Mouse (Mus musculus) liver, postnatal 0 days (tissue): Measurements from ENCODE around the gene Psma3. TPM values are rescaled to one million over a fixed set of nuclear protein-coding genes. Genes with fewer than 3 reads are reported as not detected.

Source experiments
- ATAC-seq: fragments of 200-750 bp; cut with Nextera tagmentation; 2 replicates; pipeline ENCODE4 v1.8.0; 2017; ENCODE audit warnings: mild to moderate bottlenecking, moderate library complexity
- DNase-seq: peaks from one replicate; pipeline ENCODE4 v3.0.0-alpha.2; 2016
- H3K27ac ChIP-seq: fragments of 300-500 bp; sonication (generic); 2 replicates; pipeline ENCODE4 v1.5.1; 2014; ENCODE audit warnings: antibody characterized with exemption, moderate library complexity, mild to moderate bottlenecking, low read depth
- H3K27me3 ChIP-seq: fragments of 300-500 bp; sonication (generic); 2 replicates; pipeline ENCODE4 v1.6.1; 2014; ENCODE audit warnings: low read length, control low read depth, mixed read lengths; ENCODE audit not compliant: insufficient read depth
- H3K36me3 ChIP-seq: fragments of 300-500 bp; sonication (generic); replicated peaks from 2 replicates; pipeline ENCODE4 v1.6.1; 2014; ENCODE audit warnings: mild to moderate bottlenecking, control low read depth, low read length, moderate library complexity, mixed read lengths; ENCODE audit not compliant: insufficient read depth
- H3K4me1 ChIP-seq: fragments of 300-500 bp; sonication (generic); 2 replicates; pipeline ENCODE4 v1.6.1; 2014; ENCODE audit warnings: antibody characterized with exemption, mild to moderate bottlenecking, control low read depth; ENCODE audit not compliant: insufficient read depth
- H3K4me2 ChIP-seq: fragments of 300-500 bp; sonication (generic); 2 replicates; pipeline ENCODE4 v1.6.1; 2014; ENCODE audit warnings: low read depth, mild to moderate bottlenecking, low read length, moderate library complexity, mixed read lengths
- H3K4me3 ChIP-seq: fragments of 300-500 bp; sonication (generic); 2 replicates; pipeline ENCODE4 v1.5.1; 2014; ENCODE audit warnings: low read depth, low read length
- H3K9ac ChIP-seq: fragments of 300-500 bp; sonication (generic); replicated peaks from 2 replicates; pipeline ENCODE4 v1.6.1; 2014; ENCODE audit warnings: mild to moderate bottlenecking, moderate library complexity
- H3K9me3 ChIP-seq: fragments of 300-500 bp; sonication (generic); 2 replicates; pipeline ENCODE4 v1.6.1; 2016; ENCODE audit warnings: mild to moderate bottlenecking, control low read depth, low read length, mixed read lengths
- CTCF ChIP-seq: sonication (generic); IDR thresholded peaks from 2 replicates; pipeline ENCODE4 v1.5.1; 2016; ENCODE audit warnings: antibody characterized with exemption, low read depth
- EP300 ChIP-seq: IDR thresholded peaks from 2 replicates; pipeline ENCODE4 v1.6.1; 2016; ENCODE audit warnings: antibody characterized with exemption, low read depth, mild to moderate bottlenecking
- WGBS: fragments of 180-500 bp; shearing (Covaris S2); extraction: QIAGEN DNeasy Blood & Tissue Kit; methylation state at CpG from one replicate; pipeline ENCODE4 v1.1.7; 2014; ENCODE audit not compliant: insufficient replicate concordance; 5-methylcytosine and 5-hydroxymethylcytosine counted together
- polyA plus RNA-seq: library from polyadenylated mRNA; unstranded; fragments of >200 nt; fragmentation: Nextera tagmentation; extraction: Ambion mirVana; gene quantifications from 2 replicates; pipeline ENCODE4 v1.2.1, GENCODE M21; 2015

Gene Psma3
- polyA plus RNA-seq, 1 experiment from 2014 or later = 288 TPM

- ATAC-seq = no peak
- Histone ChIP-seq H3K9me3 (no peaks in the 10 kb centered on the region), H3K4me2 (no peak overlapping the region), H3K4me3 (no peak overlapping the region), H3K27ac (no peak overlapping the region), H3K4me1 (peaks cover 13% of the 10 kb centered on the region), H3K36me3 (peaks cover 56% of the 10 kb centered on the region), H3K9ac (no peak overlapping the region), H3K27me3 (no peaks in the 10 kb centered on the region)
- TF ChIP-seq EP300 (no peak), CTCF (no peak)
- DNase-seq = no peak
- 71% methylated on average over 4 of the region's 4 CpGs for WGBS
Measured at GRCm38 (mm10) chr12:71009769-71010168, 35.3 kb downstream of the Psma3 start.

GRCm38 (mm10) chr12:71014845-71015362 lies 40.5 kb downstream of the Psma3 start:
- Histone ChIP-seq H3K27ac (peak overlapping the region; percentile 100), H3K36me3 (peaks cover 28% of the 10 kb centered on the region), H3K4me3 (peak overlapping the region; percentile 98), H3K4me2 (peak overlapping the region; percentile 93), H3K27me3 (no peaks in the 10 kb centered on the region), H3K4me1 (peaks cover 15% of the 10 kb centered on the region), H3K9ac (peak overlapping the region; percentile 89), H3K9me3 (no peaks in the 10 kb centered on the region)
- peak; percentile 68 for ATAC-seq
- TF ChIP-seq CTCF = no peak
- no peak for TF ChIP-seq EP300
- peak; percentile 87 for DNase-seq
- under 1% methylated on average over 32 of the region's 32 CpGs for WGBS

- Histone ChIP-seq H3K4me1 (peaks cover 15% of the 10 kb centered on the region), H3K4me3 (peak within 1 kb of the TSS; percentile 100), H3K4me2 (peak within 1 kb of the TSS; percentile 93), H3K27ac (peak within 1 kb of the TSS; percentile 100), H3K36me3 (peaks cover 30% of the 10 kb centered on the region), H3K9me3 (no peaks in the 10 kb centered on the region), H3K9ac (peak within 1 kb of the TSS; percentile 99), H3K27me3 (no peaks in the 10 kb centered on the region)
- no peak for TF ChIP-seq CTCF
- TF ChIP-seq EP300 = peak; percentile 91
- ATAC-seq = peak; percentile 92
- under 1% methylated on average over 58 of the region's 61 CpGs for WGBS
- peak; percentile 98 for DNase-seq
Measured at GRCm38 (mm10) chr12:71015363-71016210, 41.2 kb downstream of the Psma3 start, which contains the start of gene Arid4a. Arid4a (plus strand) TSS chr12:71015990.

- no peak for DNase-seq
- Histone ChIP-seq H3K27ac (peak overlapping the region; percentile 97), H3K9me3 (no peaks in the 10 kb centered on the region), H3K36me3 (peaks cover 33% of the 10 kb centered on the region), H3K9ac (peak overlapping the region; percentile 99), H3K4me2 (peak overlapping the region; percentile 87), H3K4me1 (peaks cover 15% of the 10 kb centered on the region), H3K27me3 (no peaks in the 10 kb centered on the region), H3K4me3 (peak overlapping the region; percentile 100)
- 0% methylated on average over 25 of the region's 33 CpGs for WGBS
- ATAC-seq = no peak; the same call in 1 of the 2 replicates
- TF ChIP-seq CTCF = no peak
- no peak for TF ChIP-seq EP300
Measured at GRCm38 (mm10) chr12:71016211-71016502, 41.7 kb downstream of the Psma3 start.

GRCm38 (mm10) chr12:71016503-71017241 lies 42.3 kb downstream of the Psma3 start:
- Histone ChIP-seq H3K27me3 (no peaks in the 10 kb centered on the region), H3K9me3 (no peaks in the 10 kb centered on the region), H3K4me2 (peak overlapping the region; percentile 87), H3K27ac (peak overlapping the region; percentile 97), H3K36me3 (peaks cover 36% of the 10 kb centered on the region), H3K4me1 (peaks cover 15% of the 10 kb centered on the region), H3K9ac (peak overlapping the region; percentile 99), H3K4me3 (peak overlapping the region; percentile 100)
- TF ChIP-seq EP300 = no peak
- no peak for TF ChIP-seq CTCF
- 3% methylated on average over 23 of the region's 82 CpGs for WGBS
- DNase-seq = peak; percentile 70
- ATAC-seq = 0 out of 2 replicates have a peak, but pooled peaks have one; percentile 4

GRCm38 (mm10) chr12:71017242-71017571 lies 42.8 kb downstream of the Psma3 start:
- DNase-seq (no peak), ATAC-seq (no peak)
- H3K9ac ChIP-seq = peak overlapping the region; percentile 99
- H3K27me3 ChIP-seq = no peaks in the 10 kb centered on the region
- peak overlapping the region; percentile 97 for H3K27ac ChIP-seq
- peak overlapping the region; percentile 87 for H3K4me2 ChIP-seq
- TF ChIP-seq CTCF (no peak), EP300 (no peak)
- 7% methylated on average over 5 of the region's 5 CpGs for WGBS
- peaks cover 38% of the 10 kb centered on the region for H3K36me3 ChIP-seq
- H3K4me1 ChIP-seq = peaks cover 15% of the 10 kb centered on the region
- H3K4me3 ChIP-seq = peak overlapping the region; percentile 100
- no peaks in the 10 kb centered on the region for H3K9me3 ChIP-seq
